Mouse (Mus musculus): ENCODE data around the gene Slc25a18.

- peak; percentile 77 for TF ChIP-seq TAL1 (IDR thresholded peaks at IDR 0.05; ENCODE audit: low read length)
- TF ChIP-seq GATA1 (IDR thresholded peaks at IDR 0.05; ENCODE audit: low read length) = peak; percentile 74
These were observed 57.7 kb downstream of the Slc25a18 start for GRCm38 (mm10) chr6:120830866-120831608.

Data from erythroblast, embryonic 14.5 days (primary cell).